Mouse (Mus musculus): ENCODE measurements around the gene Myom3. TPM values are rescaled to one million over a fixed set of nuclear protein-coding genes. Genes with fewer than 3 reads are reported as not detected.
A peak's percentile ranks its signal among the peaks of the same experiment; 100 is the strongest.
"Not testable (repeated sequence)": the region's sequence is repeated elsewhere in the genome, so short reads cannot be mapped to it uniquely, and the experiment has no call there.

Gene Myom3
- total RNA-seq (2014; rRNA removed) (1.1 and 1.4 TPM in 2 replicates), polyA plus RNA-seq (2015; fragmentation: Nextera tagmentation; extraction: Ambion mirVana) (1.7 and 2.6 TPM in 2 replicates)

- ATAC-seq: no peak
Observed at GRCm38 (mm10) chr4:135759356-135759976, at the start of gene Myom3. Gene Myom3 (plus strand): TSS chr4:135759715.

GRCm38 (mm10) chr4:135710392-135710791 is 49.1 kb upstream of the Myom3 start:
- no peak for TF ChIP-seq CTCF (IDR thresholded peaks at IDR 0.05; ENCODE audit: low read depth)
- DNase-seq (no peak), ATAC-seq (no peak)
- no peaks in the 10 kb centered on the region for H3K27me3 ChIP-seq (ENCODE audit: insufficient read depth, low read length)
- H3K36me3 ChIP-seq (ENCODE audit: insufficient read depth): no peaks in the 10 kb centered on the region
- no peak overlapping the region for H3K27ac ChIP-seq (ENCODE audit: low read depth, low read length)
- no peaks in the 10 kb centered on the region for H3K4me1 ChIP-seq (ENCODE audit: insufficient read depth)
- no peaks in the 10 kb centered on the region for H3K9me3 ChIP-seq (ENCODE audit: low read length)
- no peak overlapping the region for H3K4me3 ChIP-seq (ENCODE audit: low read depth, low read length)
- H3K9ac ChIP-seq: no peak overlapping the region
- WGBS: 92% methylated on average over 3 of the region's 3 CpGs
- no peak overlapping the region for H3K4me2 ChIP-seq (ENCODE audit: low read depth)

More at GRCm38 (mm10) chr4:135759356-135759976, at the start of gene Myom3:
- Histone ChIP-seq H3K4me1 (ENCODE audit: insufficient read depth) (no peaks in the 10 kb centered on the region), H3K27me3 (ENCODE audit: insufficient read depth, low read length) (no peaks in the 10 kb centered on the region), H3K27ac (ENCODE audit: low read depth, low read length) (no peak within 1 kb of the TSS), H3K4me3 (ENCODE audit: low read depth, low read length) (no peak within 1 kb of the TSS), H3K9ac (no peak within 1 kb of the TSS), H3K36me3 (ENCODE audit: insufficient read depth) (no peaks in the 10 kb centered on the region), H3K9me3 (ENCODE audit: low read length) (no peaks in the 10 kb centered on the region), H3K4me2 (ENCODE audit: low read depth) (no peak within 1 kb of the TSS)
- TF ChIP-seq CTCF (IDR thresholded peaks at IDR 0.05; ENCODE audit: low read depth): no peak
- 56% methylated on average over 10 of the region's 10 CpGs for WGBS
- DNase-seq: no peak

DNA sequence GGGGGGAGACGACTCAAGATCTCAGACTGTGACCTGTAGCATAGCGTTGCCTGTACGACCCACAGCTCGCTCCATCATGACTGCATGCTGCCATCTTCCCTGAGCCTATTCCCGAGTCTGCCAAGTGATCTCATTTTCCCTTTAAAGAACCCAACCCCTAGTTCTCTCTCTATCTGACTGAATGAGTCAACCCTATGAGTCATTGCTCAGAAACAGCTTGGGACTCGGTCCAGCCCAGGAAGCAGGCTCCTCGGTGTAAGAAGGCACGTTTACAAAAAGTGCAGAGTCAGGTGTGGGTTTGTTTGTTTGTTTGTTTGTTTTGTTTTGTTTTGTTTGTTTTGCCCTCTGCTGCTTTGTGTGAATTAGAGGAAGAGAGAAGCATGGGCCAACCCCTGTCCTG is 44.7 kb upstream of the Myom3 start:
- WGBS: 79% methylated on average over 8 of the region's 8 CpGs
- H3K27ac ChIP-seq (ENCODE audit: low read depth, low read length): no peak overlapping the region
- DNase-seq (no peak), ATAC-seq (no peak)
- H3K4me2 ChIP-seq (ENCODE audit: low read depth): no peak overlapping the region
- no peaks in the 10 kb centered on the region for H3K27me3 ChIP-seq (ENCODE audit: insufficient read depth, low read length)
- H3K4me3 ChIP-seq (ENCODE audit: low read depth, low read length): no peak overlapping the region
- no peaks in the 10 kb centered on the region for H3K36me3 ChIP-seq (ENCODE audit: insufficient read depth)
- H3K4me1 ChIP-seq (ENCODE audit: insufficient read depth): no peaks in the 10 kb centered on the region
- no peaks in the 10 kb centered on the region for H3K9me3 ChIP-seq (ENCODE audit: low read length)
- no peak for TF ChIP-seq CTCF (IDR thresholded peaks at IDR 0.05; ENCODE audit: low read depth)
- no peak overlapping the region for H3K9ac ChIP-seq

- H3K9me3 ChIP-seq (ENCODE audit: low read length); H3K27ac ChIP-seq (ENCODE audit: low read depth, low read length); DNase-seq; H3K36me3 ChIP-seq (ENCODE audit: insufficient read depth); H3K4me3 ChIP-seq (ENCODE audit: low read depth, low read length); H3K4me1 ChIP-seq (ENCODE audit: insufficient read depth); H3K27me3 ChIP-seq (ENCODE audit: insufficient read depth, low read length); H3K4me2 ChIP-seq (ENCODE audit: low read depth); H3K9ac ChIP-seq; ATAC-seq: not testable (repeated sequence)
- 95% methylated on average over 11 of the region's 11 CpGs for WGBS
Observed at GRCm38 (mm10) chr4:135716438-135716837, 43.1 kb upstream of the Myom3 start.

DNA sequence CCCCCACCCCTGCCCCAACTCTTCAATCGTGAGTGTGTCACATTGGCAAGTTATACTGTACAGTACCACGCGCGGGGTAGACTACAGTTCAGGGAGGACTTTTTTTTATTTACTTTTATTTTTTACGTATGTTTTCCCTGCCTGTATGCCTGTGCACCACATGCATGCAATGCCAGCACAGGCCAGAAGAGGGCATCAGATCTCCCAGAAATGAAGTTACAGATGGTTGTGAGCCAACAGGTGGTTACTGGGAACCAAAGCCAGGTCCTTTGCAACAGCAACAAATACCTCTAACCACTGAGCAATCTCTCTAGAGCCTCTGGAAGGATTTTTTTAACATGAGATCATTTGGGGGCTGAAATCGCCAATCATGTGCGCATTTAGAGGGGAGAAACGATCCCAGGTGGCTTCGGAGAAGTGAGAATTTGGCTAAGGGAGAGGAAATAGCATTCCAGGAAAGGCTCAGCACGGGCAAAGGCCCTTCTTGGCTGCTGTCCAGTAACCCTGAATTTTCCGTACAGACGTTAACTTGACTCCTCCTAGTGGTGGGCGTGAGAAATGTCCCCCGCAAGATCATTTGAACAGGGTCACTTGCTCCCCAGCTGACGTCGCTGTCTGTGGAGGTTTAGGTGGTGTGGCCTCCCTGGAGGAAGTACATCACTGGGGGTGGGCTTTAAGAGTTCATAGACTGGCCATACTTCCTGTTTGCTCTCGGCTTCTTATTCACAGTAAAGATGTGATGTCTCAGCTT is 36.8 kb upstream of the Myom3 start:
- WGBS: 75% methylated on average over 17 of the region's 17 CpGs
- no peak overlapping the region for H3K9ac ChIP-seq
- no peaks in the 10 kb centered on the region for H3K27me3 ChIP-seq (ENCODE audit: insufficient read depth, low read length)
- DNase-seq (no peak), ATAC-seq (no peak)
- no peak overlapping the region for H3K4me2 ChIP-seq (ENCODE audit: low read depth)
- H3K27ac ChIP-seq (ENCODE audit: low read depth, low read length): no peak overlapping the region
- TF ChIP-seq CTCF (IDR thresholded peaks at IDR 0.05; ENCODE audit: low read depth): peak; percentile 17; the same call in 1 of the 2 replicates
- no peaks in the 10 kb centered on the region for H3K36me3 ChIP-seq (ENCODE audit: insufficient read depth)
- no peak overlapping the region for H3K4me3 ChIP-seq (ENCODE audit: low read depth, low read length)
- 0 out of 2 replicates have a peak, but pooled peaks cover 7% of the 10 kb centered on the region for H3K9me3 ChIP-seq (ENCODE audit: low read length)
- H3K4me1 ChIP-seq (ENCODE audit: insufficient read depth): no peaks in the 10 kb centered on the region

- no peak for ATAC-seq
- H3K9me3 ChIP-seq (ENCODE audit: low read length): 0 out of 2 replicates have a peak, but pooled peaks cover 4% of the 10 kb centered on the region
- no peak overlapping the region for H3K9ac ChIP-seq
- TF ChIP-seq CTCF (IDR thresholded peaks at IDR 0.05; ENCODE audit: low read depth): no peak
- no peak overlapping the region for H3K4me3 ChIP-seq (ENCODE audit: low read depth, low read length)
- H3K4me1 ChIP-seq (ENCODE audit: insufficient read depth): no peaks in the 10 kb centered on the region
- no peak overlapping the region for H3K27ac ChIP-seq (ENCODE audit: low read depth, low read length)
- no peak overlapping the region for H3K4me2 ChIP-seq (ENCODE audit: low read depth)
- WGBS: 67% methylated on average over 11 of the region's 11 CpGs
- H3K36me3 ChIP-seq (ENCODE audit: insufficient read depth): no peaks in the 10 kb centered on the region
- peak; percentile 8 for DNase-seq
- H3K27me3 ChIP-seq (ENCODE audit: insufficient read depth, low read length): no peaks in the 10 kb centered on the region
Observed at GRCm38 (mm10) chr4:135726416-135726815, 33.1 kb upstream of the Myom3 start.

- no peak within 1 kb of the TSS for H3K9ac ChIP-seq
- no peak for DNase-seq
- no peak within 1 kb of the TSS for H3K27ac ChIP-seq (ENCODE audit: low read depth, low read length)
- 55% methylated on average over 14 of the region's 14 CpGs for WGBS
- H3K4me1 ChIP-seq (ENCODE audit: insufficient read depth): no peaks in the 10 kb centered on the region
- no peak for ATAC-seq
- no peaks in the 10 kb centered on the region for H3K27me3 ChIP-seq (ENCODE audit: insufficient read depth, low read length)
- TF ChIP-seq CTCF (IDR thresholded peaks at IDR 0.05; ENCODE audit: low read depth): no peak
- H3K4me2 ChIP-seq (ENCODE audit: low read depth): no peak within 1 kb of the TSS
- H3K4me3 ChIP-seq (ENCODE audit: low read depth, low read length): no peak within 1 kb of the TSS
- H3K36me3 ChIP-seq (ENCODE audit: insufficient read depth): no peaks in the 10 kb centered on the region
- H3K9me3 ChIP-seq (ENCODE audit: low read length): 0 out of 2 replicates have a peak, but pooled peaks cover 2% of the 10 kb centered on the region
Observed at GRCm38 (mm10) chr4:135727817-135728216, 31.7 kb upstream of the Myom3 start, which contains the start of gene Il22ra1. Gene Il22ra1 (plus strand): TSS chr4:135728172.

Measured in forebrain, postnatal 0 days (tissue).